Mouse (Mus musculus): ENCODE measurements around the gene Smim11.

Smim11 gene

GRCm38 (mm10) chr16:92300649-92301411 lies at the start of gene Smim11:
TSS of gene Smim11 (plus strand) at chr16:92301286.
- DNase-seq (ENCODE audit: low read depth) = peak; percentile 92

- no peak for DNase-seq (ENCODE audit: low read depth)
These were observed 46.8 kb upstream of the Smim11 start for GRCm38 (mm10) chr16:92254316-92254715.

- DNase-seq (ENCODE audit: low read depth) = no peak
These were observed 33.2 kb upstream of the Smim11 start for GRCm38 (mm10) chr16:92267861-92268260.

GRCm38 (mm10) chr16:92274516-92274915 lies 26.6 kb upstream of the Smim11 start:
- DNase-seq (ENCODE audit: low read depth) = no peak

GRCm38 (mm10) chr16:92275526-92275925 lies 25.6 kb upstream of the Smim11 start:
- no peak for DNase-seq (ENCODE audit: low read depth)

- DNase-seq (ENCODE audit: low read depth) = no peak
These were observed 18.4 kb upstream of the Smim11 start for GRCm38 (mm10) chr16:92282671-92283070.

- no peak for DNase-seq (ENCODE audit: low read depth)
These were observed 16.0 kb upstream of the Smim11 start for GRCm38 (mm10) chr16:92285068-92285467.

- DNase-seq (ENCODE audit: low read depth) = no peak
These were observed 14.5 kb upstream of the Smim11 start for GRCm38 (mm10) chr16:92286609-92287008.

- DNase-seq (ENCODE audit: low read depth) = no peak
These were observed 12.3 kb upstream of the Smim11 start for GRCm38 (mm10) chr16:92288778-92289177.

GRCm38 (mm10) chr16:92290045-92290444 lies 11.0 kb upstream of the Smim11 start:
- no peak for DNase-seq (ENCODE audit: low read depth)

- no peak for DNase-seq (ENCODE audit: low read depth)
These were observed 9.0 kb upstream of the Smim11 start, which contains the start of gene Kcne2 for GRCm38 (mm10) chr16:92292101-92292500. TSS of gene Kcne2 (plus strand) at chr16:92292389.

GRCm38 (mm10) chr16:92294267-92294970 lies 6.7 kb upstream of the Smim11 start:
- DNase-seq (ENCODE audit: low read depth) = no peak

- no peak for DNase-seq (ENCODE audit: low read depth)
These were observed 5.8 kb upstream of the Smim11 start for GRCm38 (mm10) chr16:92295328-92295727.

GRCm38 (mm10) chr16:92301412-92301806 lies 323 bp downstream of the Smim11 start:
- DNase-seq (ENCODE audit: low read depth) = no peak

- DNase-seq (ENCODE audit: low read depth) = no peak
These were observed 903 bp downstream of the Smim11 start for GRCm38 (mm10) chr16:92301989-92302388.

GRCm38 (mm10) chr16:92302506-92302905 lies 1.4 kb downstream of the Smim11 start:
- DNase-seq (ENCODE audit: low read depth) = no peak

- DNase-seq (ENCODE audit: low read depth) = no peak
These were observed 4.4 kb downstream of the Smim11 start for GRCm38 (mm10) chr16:92305519-92305918.

- DNase-seq (ENCODE audit: low read depth) = no peak
These were observed 6.9 kb downstream of the Smim11 start for GRCm38 (mm10) chr16:92307947-92308346.

GRCm38 (mm10) chr16:92309126-92309525 lies 8.0 kb downstream of the Smim11 start:
- DNase-seq (ENCODE audit: low read depth) = no peak

- DNase-seq (ENCODE audit: low read depth) = peak; percentile 6
These were observed 13.1 kb downstream of the Smim11 start for GRCm38 (mm10) chr16:92313953-92314741.

GRCm38 (mm10) chr16:92316049-92316738 lies 15.1 kb downstream of the Smim11 start:
- DNase-seq (ENCODE audit: low read depth) = no peak
